Mouse (Mus musculus): ENCODE data around the gene Mapre1.

DNA sequence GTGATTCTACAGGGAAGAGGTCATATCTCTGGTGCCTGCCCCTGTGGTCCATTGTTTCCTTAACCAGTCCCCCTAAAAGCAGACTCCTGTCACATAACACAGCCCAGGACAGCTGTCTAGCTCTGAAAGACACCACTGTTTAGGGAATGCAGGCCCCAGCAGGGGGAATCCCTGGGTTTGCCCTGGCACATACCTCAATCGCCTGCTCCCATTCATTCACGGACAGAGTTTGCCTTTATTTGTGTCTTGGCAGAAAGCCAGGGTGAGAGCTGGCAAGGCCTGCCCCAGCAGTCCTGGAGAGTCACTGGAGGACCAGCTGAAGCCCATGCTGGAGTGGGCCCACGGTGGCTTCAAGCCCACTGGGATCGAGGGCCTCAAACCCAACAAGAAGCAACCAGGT is 27.8 kb upstream of the Mapre1 start:
- TF ChIP-seq CTCF (IDR thresholded peaks at IDR 0.05; ENCODE audit: extremely low read depth, insufficient read depth, insufficient read length, insufficient replicate concordance) (no peak), POLR2A (IDR thresholded peaks at IDR 0.05; ENCODE audit: low read depth, low read length) (no peak)

All from spleen, adult 2 months (tissue).